Comparison of ENCODE assay signal across 12 mouse cellular contexts in the genomic region with DNA sequence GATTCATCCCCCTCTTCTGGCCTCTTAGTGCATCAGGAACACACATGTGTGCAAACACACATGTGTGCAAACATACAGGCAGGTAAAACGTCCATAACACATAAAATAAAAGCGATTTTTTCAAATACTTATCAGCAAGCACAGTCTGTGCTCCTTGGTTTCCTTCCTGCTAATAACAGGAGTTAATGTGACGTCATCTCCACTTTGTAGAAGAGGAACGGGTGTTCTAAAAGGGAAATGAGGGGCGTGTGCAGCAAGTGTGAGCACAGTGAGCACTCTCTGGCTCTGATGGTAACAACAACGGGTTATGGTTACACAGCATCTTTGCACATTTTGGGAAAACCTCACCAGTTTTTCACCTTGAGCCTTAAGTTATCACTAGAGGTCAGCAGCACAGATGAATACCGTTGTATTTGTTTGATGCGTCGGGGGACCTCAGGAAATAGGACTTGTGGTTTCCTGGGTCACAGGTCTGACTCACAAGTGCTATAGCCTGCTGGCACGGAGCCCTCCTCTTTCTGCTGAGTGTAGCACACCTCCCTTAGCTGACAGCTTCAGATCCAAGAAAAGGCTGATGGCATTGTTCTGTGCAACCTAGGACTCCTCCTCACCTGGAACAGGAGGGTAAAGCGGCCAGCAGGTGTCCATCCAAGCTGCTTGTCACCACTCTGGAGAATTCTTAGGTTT. TPM values are rescaled to one million over a fixed set of nuclear protein-coding genes. Genes with fewer than 3 reads are reported as not detected.
DNase-seq lines count a peak whose midpoint lies in the region; ATAC-seq and TF ChIP-seq lines count a peak whose summit lies in the region.
"Had no signal": no experiment of that assay in that cellular context is flagged by ENCODE, and none has a peak within 500 bp of the region (broad histone marks: within the 10 kb centered on the region; RNA-seq: fewer than 3 reads in every experiment).

No protein-coding gene starts in this region.

- H3K9me3 ChIP-seq in liver, embryonic 14.5 days (ENCODE audit: control insufficient read depth, low read length), result no peaks in the 10 kb centered on the region
- H3K9me3 ChIP-seq: embryonic facial prominence, embryonic 12.5 days; hindbrain, embryonic 12.5 days had no signal

- no peaks in the 10 kb centered on the region; the same call in none of the 2 replicates for H3K27me3 ChIP-seq in liver, embryonic 14.5 days (ENCODE audit: control insufficient read depth, insufficient read depth, low read length)

- no peak for TF ChIP-seq CTCF in liver, embryonic 14.5 days (IDR thresholded peaks at IDR 0.05; ENCODE audit: low read depth)

- WGBS in liver, embryonic 14.5 days (ENCODE audit: insufficient replicate concordance), result 13% methylated on average over 11 of the region's 11 CpGs

- peak; percentile 62 for ATAC-seq in common myeloid progenitor, adult 5-6 weeks (replicated peaks; ENCODE audit: low read depth, poor library complexity, severe bottlenecking)
- ATAC-seq in liver, embryonic 14.5 days (ENCODE audit: insufficient read depth), result peak; percentile 56; the same call in 1 of the 2 replicates

- no peak overlapping the region; a peak in 1 of 4 replicates for H3K4me3 ChIP-seq in liver, embryonic 14.5 days (ENCODE audit: insufficient read depth in 1 of 2, low read depth in 2 of 2, low read length in 2 of 2)
- H3K4me3 ChIP-seq: embryonic facial prominence, embryonic 12.5 days; hindbrain, embryonic 12.5 days had no signal

- H3K36me3 ChIP-seq in liver, embryonic 14.5 days (replicated peaks; ENCODE audit: control insufficient read depth, insufficient read depth, low read depth), result no peaks in the 10 kb centered on the region
- H3K36me3 ChIP-seq: embryonic facial prominence, embryonic 12.5 days; hindbrain, embryonic 12.5 days had no signal

- no peak overlapping the region for H3K9ac ChIP-seq in liver, embryonic 14.5 days (replicated peaks)
- H3K9ac ChIP-seq: embryonic facial prominence, embryonic 12.5 days; hindbrain, embryonic 12.5 days had no signal

- no peak overlapping the region for H3K27ac ChIP-seq in liver, embryonic 14.5 days
- H3K27ac ChIP-seq: embryonic facial prominence, embryonic 12.5 days; hindbrain, embryonic 12.5 days had no signal

- peaks cover 2 to 17% of the 10 kb centered on the region in 2 experiments for H3K4me1 ChIP-seq in liver, embryonic 14.5 days (replicated peaks; ENCODE audit: control insufficient read depth in 2 of 2, insufficient read depth in 2 of 2, low read length in 1 of 2)

- TF ChIP-seq EP300 in liver, embryonic 14.5 days (IDR thresholded peaks at IDR 0.05; ENCODE audit: low read depth), result no peak

- H3K4me2 ChIP-seq in liver, embryonic 14.5 days (ENCODE audit: low read depth), result peak overlapping the region; percentile 3
- H3K4me2 ChIP-seq: embryonic facial prominence, embryonic 12.5 days; hindbrain, embryonic 12.5 days had no signal

- peak; percentile 6 for DNase-seq in kidney, adult 18-20 months
- no peak for DNase-seq in kidney, adult 9 months
- peak in 2 of 3 experiments; percentile 22 to 35 for DNase-seq in liver, embryonic 14.5 days (ENCODE audit: low read depth in 3 of 3, low spot score in 3 of 3)
- peak; percentile 7 for DNase-seq in skeletal muscle tissue, adult 2 months (ENCODE audit: low read depth, low spot score)
- no peak for DNase-seq in urinary bladder, postnatal 25 days (ENCODE audit: low spot score)
- no peak for DNase-seq in embryo, embryonic 10 days (ENCODE audit: low spot score)
- DNase-seq in ovary, adult 18-20 months (ENCODE audit: low spot score), result no peak
- DNase-seq: right cerebral cortex, postnatal 14 days had no signal

RNA-seq across cellular contexts. Expression of a gene that starts 5.6 kb away (rescaled TPM):
- total RNA-seq in common myeloid progenitor, adult 5-6 weeks (2017), result 2.6 and 3.9 TPM in 2 replicates
- 0.16 and 0.23 TPM in 2 replicates for polyA plus RNA-seq in liver, embryonic 14.5 days (2012; rRNA removed)
- 0.23 and 0.29 TPM in 2 replicates for polyA plus RNA-seq in liver, embryonic 14.5 days (2014; fragmentation: Nextera tagmentation; extraction: Ambion mirVana)
- polyA plus RNA-seq: liver, adult 2 months had no signal

Comparison
In these comparisons a context has a peak if more than half of its experiments do, and no peak if none do; other contexts are left out.
1. DNase-seq: peak in kidney, adult 18-20 months (single experiment), liver, embryonic 14.5 days (2 of 3) and skeletal muscle tissue, adult 2 months (single experiment); none in kidney, adult 9 months (single experiment), urinary bladder, postnatal 25 days (single experiment), embryo, embryonic 10 days (single experiment) and ovary, adult 18-20 months (single experiment).